Mouse (Mus musculus) kidney, postnatal 0 days (tissue): Measurements from ENCODE around the gene Ush2a. TPM values are rescaled to one million over a fixed set of nuclear protein-coding genes. Genes with fewer than 3 reads are reported as not detected.
A peak's percentile ranks its signal among the peaks of the same experiment; 100 is the strongest.

Source experiments
- ATAC-seq: fragments of 200-750 bp; cut with Nextera tagmentation; replicated peaks from 2 replicates; pipeline ENCODE4 v1.8.0; 2017; ENCODE audit warnings: low read depth, moderate number of reproducible peaks, moderate TSS enrichment, moderate library complexity; ENCODE audit not compliant: low FRiP score
- DNase-seq: peaks from one replicate; pipeline ENCODE4 v3.0.0-alpha.2; 2016; ENCODE audit warnings: low spot score
- H3K27ac ChIP-seq: fragments of 300-500 bp; sonication (generic); 2 replicates; pipeline ENCODE4 v1.5.1; 2014; ENCODE audit warnings: mild to moderate bottlenecking
- H3K27me3 ChIP-seq: fragments of 300-500 bp; sonication (generic); 2 replicates; pipeline ENCODE4 v1.6.1; 2014; ENCODE audit warnings: low read length, mixed read lengths; ENCODE audit not compliant: insufficient read depth
- H3K36me3 ChIP-seq: fragments of 300-500 bp; sonication (generic); 2 replicates; pipeline ENCODE4 v1.6.1; 2014; ENCODE audit warnings: low read length, mixed read lengths; ENCODE audit not compliant: insufficient read depth
- H3K4me1 ChIP-seq: fragments of 300-500 bp; sonication (generic); replicated peaks from 2 replicates; pipeline ENCODE4 v1.6.1; 2014; ENCODE audit warnings: antibody characterized with exemption, low read length, mixed read lengths; ENCODE audit not compliant: insufficient read depth
- H3K4me2 ChIP-seq: fragments of 300-500 bp; sonication (generic); 2 replicates; pipeline ENCODE4 v1.6.1; 2014; ENCODE audit warnings: mild to moderate bottlenecking, low read length, moderate library complexity, mixed read lengths
- H3K4me3 ChIP-seq: fragments of 300-500 bp; sonication (generic); replicated peaks from 2 replicates; pipeline ENCODE4 v1.5.1; 2014; ENCODE audit warnings: low read depth, low read length
- H3K9ac ChIP-seq: fragments of 300-500 bp; sonication (generic); 2 replicates; pipeline ENCODE4 v1.6.1; 2014; ENCODE audit warnings: low read depth, low read length
- H3K9me3 ChIP-seq: fragments of 300-500 bp; sonication (generic); replicated peaks from 2 replicates; pipeline ENCODE4 v1.6.1; 2016; ENCODE audit warnings: low read length, inconsistent platforms, mixed read lengths
- CTCF ChIP-seq: IDR thresholded peaks from 2 replicates; pipeline ENCODE4 v1.5.1; 2016; ENCODE audit warnings: antibody characterized with exemption, low read depth, mild to moderate bottlenecking, moderate library complexity
- WGBS: fragments of 180-500 bp; shearing (Covaris S2); extraction: QIAGEN DNeasy Blood & Tissue Kit; methylation state at CpG from one replicate; pipeline ENCODE4 v1.1.7; 2014; 5-methylcytosine and 5-hydroxymethylcytosine counted together
- polyA plus RNA-seq: library from polyadenylated mRNA; unstranded; fragments of >200 nt; fragmentation: Nextera tagmentation; extraction: Ambion mirVana; gene quantifications from 2 replicates; pipeline ENCODE4 v1.2.1, GENCODE M21; 2015

The Ush2a gene
- polyA plus RNA-seq = not detected in 2 replicates

- DNase-seq (no peak), ATAC-seq (no peak)
- TF ChIP-seq CTCF = no peak
- H3K4me1 ChIP-seq = no peaks in the 10 kb centered on the region
- H3K27ac ChIP-seq = no peak within 1 kb of the TSS
- H3K9me3 ChIP-seq = no peaks in the 10 kb centered on the region
- no peak within 1 kb of the TSS for H3K9ac ChIP-seq
- no peak within 1 kb of the TSS for H3K4me3 ChIP-seq
- no peak within 1 kb of the TSS for H3K4me2 ChIP-seq
- no peaks in the 10 kb centered on the region for H3K36me3 ChIP-seq
- WGBS = 61% methylated on average over 10 of the region's 10 CpGs
- no peaks in the 10 kb centered on the region for H3K27me3 ChIP-seq
These were observed at the start of gene Ush2a for GRCm38 (mm10) chr1:188261903-188262682. Ush2a (plus strand) TSS chr1:188262023.

GRCm38 (mm10) chr1:188214885-188215611 is 46.8 kb upstream of the Ush2a start:
- H3K9me3 ChIP-seq = no peaks in the 10 kb centered on the region
- 57% methylated on average over 10 of the region's 10 CpGs for WGBS
- TF ChIP-seq CTCF = no peak
- no peaks in the 10 kb centered on the region for H3K4me1 ChIP-seq
- ATAC-seq (peak; percentile 40; the same call in 1 of the 2 replicates), DNase-seq (peak; percentile 50)
- H3K4me2 ChIP-seq = no peak overlapping the region
- no peaks in the 10 kb centered on the region for H3K36me3 ChIP-seq
- H3K27ac ChIP-seq = no peak overlapping the region
- no peaks in the 10 kb centered on the region for H3K27me3 ChIP-seq
- H3K4me3 ChIP-seq = no peak overlapping the region
- H3K9ac ChIP-seq = no peak overlapping the region

GRCm38 (mm10) chr1:188221226-188221792 is 40.5 kb upstream of the Ush2a start:
- Histone ChIP-seq H3K9ac (no peak overlapping the region), H3K4me2 (no peak overlapping the region), H3K4me1 (no peaks in the 10 kb centered on the region), H3K9me3 (no peaks in the 10 kb centered on the region), H3K36me3 (no peaks in the 10 kb centered on the region), H3K27me3 (no peaks in the 10 kb centered on the region), H3K4me3 (no peak overlapping the region), H3K27ac (no peak overlapping the region)
- DNase-seq = no peak
- ATAC-seq = no peak
- 73% methylated on average over 4 of the region's 4 CpGs for WGBS
- no peak for TF ChIP-seq CTCF

GRCm38 (mm10) chr1:188233036-188233724 is 28.6 kb upstream of the Ush2a start:
- no peak overlapping the region for H3K27ac ChIP-seq

GRCm38 (mm10) chr1:188238636-188239035 is 23.2 kb upstream of the Ush2a start:
- Histone ChIP-seq H3K36me3 (no peaks in the 10 kb centered on the region), H3K27ac (no peak overlapping the region), H3K27me3 (no peaks in the 10 kb centered on the region), H3K9me3 (no peaks in the 10 kb centered on the region), H3K9ac (no peak overlapping the region), H3K4me3 (no peak overlapping the region), H3K4me2 (no peak overlapping the region), H3K4me1 (no peaks in the 10 kb centered on the region)
- no peak for ATAC-seq
- TF ChIP-seq CTCF = no peak
- peak; percentile 29 for DNase-seq

More at GRCm38 (mm10) chr1:188233036-188233724, 28.6 kb upstream of the Ush2a start:
- no peak for TF ChIP-seq CTCF
- WGBS = 72% methylated on average over 5 of the region's 5 CpGs
- no peaks in the 10 kb centered on the region for H3K36me3 ChIP-seq
- no peaks in the 10 kb centered on the region for H3K27me3 ChIP-seq
- no peak for DNase-seq
- H3K4me2 ChIP-seq = no peak overlapping the region
- H3K4me3 ChIP-seq = no peak overlapping the region
- no peak overlapping the region for H3K9ac ChIP-seq
- no peak for ATAC-seq
- H3K4me1 ChIP-seq = no peaks in the 10 kb centered on the region
- H3K9me3 ChIP-seq = no peaks in the 10 kb centered on the region

GRCm38 (mm10) chr1:188241766-188242165 is 20.1 kb upstream of the Ush2a start:
- Histone ChIP-seq H3K27me3 (no peaks in the 10 kb centered on the region), H3K4me3 (no peak overlapping the region), H3K36me3 (no peaks in the 10 kb centered on the region), H3K4me2 (no peak overlapping the region), H3K27ac (no peak overlapping the region), H3K4me1 (no peaks in the 10 kb centered on the region), H3K9me3 (no peaks in the 10 kb centered on the region), H3K9ac (no peak overlapping the region)
- ATAC-seq (no peak), DNase-seq (no peak)
- WGBS = 90% methylated on average over 10 of the region's 10 CpGs
- TF ChIP-seq CTCF = no peak
